Mouse (Mus musculus) liver, embryonic 11.5 days (tissue): ENCODE data around the gene Rprd2. TPM values are rescaled to one million over a fixed set of nuclear protein-coding genes. Genes with fewer than 3 reads are reported as not detected.

Experiments
- ATAC-seq: fragments of 200-750 bp; cut with Nextera tagmentation; replicated peaks from 2 replicates; pipeline ENCODE4 v1.8.0; 2017; ENCODE audit warnings: moderate number of reproducible peaks, mild to moderate bottlenecking, moderate TSS enrichment, moderate library complexity; ENCODE audit not compliant: low FRiP score
- DNase-seq: peaks from one replicate; pipeline ENCODE4 v3.0.0-alpha.2; 2017; ENCODE audit warnings: low spot score
- H3K27ac ChIP-seq: fragments of 300-500 bp; sonication (generic); 2 replicates; pipeline ENCODE4 v1.5.1; 2014; ENCODE audit warnings: mild to moderate bottlenecking, low read depth, low read length, control low read depth
- H3K27me3 ChIP-seq: fragments of 300-500 bp; sonication (generic); replicated peaks from 2 replicates; pipeline ENCODE4 v1.6.1; 2014; ENCODE audit warnings: low read length, mixed read lengths; ENCODE audit not compliant: control insufficient read depth, insufficient read depth
- H3K36me3 ChIP-seq: fragments of 300-500 bp; sonication (generic); 2 replicates; pipeline ENCODE4 v1.6.1; 2014; ENCODE audit warnings: mild to moderate bottlenecking, low read length, moderate library complexity, mixed read lengths; ENCODE audit not compliant: control insufficient read depth, insufficient read depth
- H3K4me1 ChIP-seq: fragments of 300-500 bp; sonication (generic); replicated peaks from 2 replicates; pipeline ENCODE4 v1.6.1; 2014; ENCODE audit warnings: low read length, mixed read lengths; ENCODE audit not compliant: control insufficient read depth, insufficient read depth
- H3K4me2 ChIP-seq: fragments of 300-500 bp; sonication (generic); 2 replicates; pipeline ENCODE4 v1.6.1; 2014; ENCODE audit warnings: mild to moderate bottlenecking, control low read depth, moderate library complexity
- H3K4me3 ChIP-seq: fragments of 300-500 bp; sonication (generic); 2 replicates; pipeline ENCODE4 v1.5.1; 2014; ENCODE audit warnings: low read depth, low read length, control low read depth
- H3K9ac ChIP-seq: fragments of 300-500 bp; sonication (generic); 2 replicates; pipeline ENCODE4 v1.6.1; 2014; ENCODE audit warnings: low read depth, low read length, control low read depth
- H3K9me3 ChIP-seq: fragments of 300-500 bp; sonication (generic); 2 replicates; pipeline ENCODE4 v1.6.1; 2016; ENCODE audit warnings: low read length, inconsistent platforms, mixed read lengths; ENCODE audit not compliant: control insufficient read depth
- WGBS: fragments of 180-500 bp; shearing (Covaris S2); extraction: QIAGEN DNeasy Blood & Tissue Kit; methylation state at CpG from one replicate; pipeline ENCODE4 v1.1.7; 2014; 5-methylcytosine and 5-hydroxymethylcytosine counted together
- polyA plus RNA-seq: library from polyadenylated mRNA; unstranded; fragments of >200 nt; fragmentation: Nextera tagmentation; extraction: Ambion mirVana; gene quantifications from 2 replicates; pipeline ENCODE4 v1.2.1, GENCODE M21; 2014

Rprd2 gene
- polyA plus RNA-seq, 1 experiment from 2014 or later, result 18.8 TPM

GRCm38 (mm10) chr3:95806677-95807076, 12.0 kb downstream of the Rprd2 start:
- peaks cover 11% of the 10 kb centered on the region for H3K4me1 ChIP-seq
- 36% methylated on average over 1 of the region's 1 CpGs for WGBS
- peaks cover 10% of the 10 kb centered on the region for H3K36me3 ChIP-seq
- ATAC-seq, result no peak
- no peak overlapping the region for H3K27ac ChIP-seq
- no peaks in the 10 kb centered on the region for H3K9me3 ChIP-seq
- no peaks in the 10 kb centered on the region for H3K27me3 ChIP-seq
- H3K4me3 ChIP-seq, result no peak overlapping the region
- no peak overlapping the region for H3K9ac ChIP-seq
- DNase-seq, result no peak
- no peak overlapping the region for H3K4me2 ChIP-seq

GRCm38 (mm10) chr3:95803851-95804250, 14.8 kb downstream of the Rprd2 start:
- Histone ChIP-seq H3K4me3 (no peak overlapping the region), H3K9me3 (no peaks in the 10 kb centered on the region), H3K27me3 (no peaks in the 10 kb centered on the region), H3K9ac (no peak overlapping the region), H3K27ac (no peak overlapping the region), H3K4me2 (no peak overlapping the region), H3K4me1 (peaks cover 5% of the 10 kb centered on the region), H3K36me3 (peaks cover 10% of the 10 kb centered on the region)
- 92% methylated on average over 4 of the region's 4 CpGs for WGBS
- DNase-seq (peak; percentile 12), ATAC-seq (no peak)

- H3K4me1 ChIP-seq, result peaks cover 4% of the 10 kb centered on the region
- no peaks in the 10 kb centered on the region for H3K36me3 ChIP-seq
- no peaks in the 10 kb centered on the region for H3K9me3 ChIP-seq
- H3K9ac ChIP-seq, result no peak overlapping the region
- DNase-seq, result no peak
- no peak overlapping the region for H3K4me2 ChIP-seq
- no peak overlapping the region for H3K4me3 ChIP-seq
- H3K27me3 ChIP-seq, result no peaks in the 10 kb centered on the region
- no peak overlapping the region for H3K27ac ChIP-seq
- no peak for ATAC-seq
- WGBS, result 79% methylated on average over 4 of the region's 4 CpGs
These were observed 19.9 kb downstream of the Rprd2 start for GRCm38 (mm10) chr3:95798756-95799155.

- Histone ChIP-seq H3K4me3 (no peak overlapping the region), H3K27me3 (no peaks in the 10 kb centered on the region), H3K27ac (no peak overlapping the region), H3K4me2 (no peak overlapping the region), H3K9me3 (no peaks in the 10 kb centered on the region), H3K36me3 (no peaks in the 10 kb centered on the region), H3K4me1 (no peaks in the 10 kb centered on the region), H3K9ac (no peak overlapping the region)
- DNase-seq (no peak), ATAC-seq (no peak)
- WGBS, result 86% methylated on average over 1 of the region's 1 CpGs
These were observed 24.4 kb downstream of the Rprd2 start for GRCm38 (mm10) chr3:95794299-95794698.

GRCm38 (mm10) chr3:95793662-95794061, 25.0 kb downstream of the Rprd2 start:
- Histone ChIP-seq H3K36me3 (no peaks in the 10 kb centered on the region), H3K4me3 (no peak overlapping the region), H3K9me3 (no peaks in the 10 kb centered on the region), H3K4me2 (no peak overlapping the region), H3K27ac (no peak overlapping the region), H3K27me3 (no peaks in the 10 kb centered on the region), H3K9ac (no peak overlapping the region), H3K4me1 (no peaks in the 10 kb centered on the region)
- ATAC-seq (no peak), DNase-seq (no peak)
- WGBS, result 82% methylated on average over 2 of the region's 2 CpGs

GRCm38 (mm10) chr3:95785501-95785900, 33.2 kb downstream of the Rprd2 start:
- no peaks in the 10 kb centered on the region for H3K9me3 ChIP-seq
- WGBS, result 94% methylated on average over 4 of the region's 4 CpGs
- H3K36me3 ChIP-seq, result peaks cover 28% of the 10 kb centered on the region
- no peak overlapping the region for H3K4me2 ChIP-seq
- peak; percentile 22 for DNase-seq
- H3K27me3 ChIP-seq, result no peaks in the 10 kb centered on the region
- no peak overlapping the region for H3K27ac ChIP-seq
- ATAC-seq, result no peak
- no peak overlapping the region for H3K9ac ChIP-seq
- H3K4me1 ChIP-seq, result no peaks in the 10 kb centered on the region
- H3K4me3 ChIP-seq, result no peak overlapping the region

GRCm38 (mm10) chr3:95771985-95772384, 46.7 kb downstream of the Rprd2 start:
- H3K27me3 ChIP-seq, result no peaks in the 10 kb centered on the region
- H3K4me2 ChIP-seq, result no peak overlapping the region
- no peak for ATAC-seq
- H3K9me3 ChIP-seq, result no peaks in the 10 kb centered on the region
- peaks cover 36% of the 10 kb centered on the region for H3K36me3 ChIP-seq
- no peak overlapping the region for H3K4me3 ChIP-seq
- H3K27ac ChIP-seq, result no peak overlapping the region
- H3K9ac ChIP-seq, result no peak overlapping the region
- no peaks in the 10 kb centered on the region for H3K4me1 ChIP-seq
- no peak for DNase-seq

- Histone ChIP-seq H3K4me2 (no peak overlapping the region), H3K4me3 (no peak overlapping the region), H3K27me3 (no peaks in the 10 kb centered on the region), H3K27ac (no peak overlapping the region), H3K9me3 (no peaks in the 10 kb centered on the region), H3K36me3 (peaks cover 30% of the 10 kb centered on the region), H3K9ac (no peak overlapping the region), H3K4me1 (peaks cover 3% of the 10 kb centered on the region; the same call in 1 of the 2 replicates)
- no peak for ATAC-seq
- 90% methylated on average over 10 of the region's 10 CpGs for WGBS
- no peak for DNase-seq
These were observed 53.1 kb downstream of the Rprd2 start for GRCm38 (mm10) chr3:95765534-95765933.

- H3K9ac ChIP-seq, result no peak overlapping the region
- peaks cover 26% of the 10 kb centered on the region for H3K36me3 ChIP-seq
- WGBS, result 91% methylated on average over 10 of the region's 10 CpGs
- DNase-seq (no peak), ATAC-seq (no peak)
- no peaks in the 10 kb centered on the region for H3K9me3 ChIP-seq
- no peak overlapping the region for H3K27ac ChIP-seq
- peaks cover 3% of the 10 kb centered on the region; the same call in 1 of the 2 replicates for H3K4me1 ChIP-seq
- H3K4me2 ChIP-seq, result no peak overlapping the region
- H3K27me3 ChIP-seq, result no peaks in the 10 kb centered on the region
- no peak overlapping the region for H3K4me3 ChIP-seq
These were observed 54.9 kb downstream of the Rprd2 start for GRCm38 (mm10) chr3:95763811-95764210.
